Mouse (Mus musculus) bone marrow, adult 2 months (tissue): Measurements from ENCODE around the gene Wdr73.
A peak's percentile ranks its signal among the peaks of the same experiment; 100 is the strongest.

ENCODE experiments used
- CTCF ChIP-seq: fragments of 200-500 bp; IDR thresholded peaks from 2 replicates; pipeline ENCODE4 v1.5.1; 2011; ENCODE audit warnings: low read length, control low read depth; ENCODE audit not compliant: control insufficient read depth, insufficient read depth
- POLR2A ChIP-seq: fragments of 200-500 bp; IDR thresholded peaks from 2 replicates; pipeline ENCODE4 v1.6.1; 2011; ENCODE audit warnings: low read depth, mild to moderate bottlenecking, control low read depth, low read length, borderline replicate concordance; ENCODE audit not compliant: control insufficient read depth

DNA sequence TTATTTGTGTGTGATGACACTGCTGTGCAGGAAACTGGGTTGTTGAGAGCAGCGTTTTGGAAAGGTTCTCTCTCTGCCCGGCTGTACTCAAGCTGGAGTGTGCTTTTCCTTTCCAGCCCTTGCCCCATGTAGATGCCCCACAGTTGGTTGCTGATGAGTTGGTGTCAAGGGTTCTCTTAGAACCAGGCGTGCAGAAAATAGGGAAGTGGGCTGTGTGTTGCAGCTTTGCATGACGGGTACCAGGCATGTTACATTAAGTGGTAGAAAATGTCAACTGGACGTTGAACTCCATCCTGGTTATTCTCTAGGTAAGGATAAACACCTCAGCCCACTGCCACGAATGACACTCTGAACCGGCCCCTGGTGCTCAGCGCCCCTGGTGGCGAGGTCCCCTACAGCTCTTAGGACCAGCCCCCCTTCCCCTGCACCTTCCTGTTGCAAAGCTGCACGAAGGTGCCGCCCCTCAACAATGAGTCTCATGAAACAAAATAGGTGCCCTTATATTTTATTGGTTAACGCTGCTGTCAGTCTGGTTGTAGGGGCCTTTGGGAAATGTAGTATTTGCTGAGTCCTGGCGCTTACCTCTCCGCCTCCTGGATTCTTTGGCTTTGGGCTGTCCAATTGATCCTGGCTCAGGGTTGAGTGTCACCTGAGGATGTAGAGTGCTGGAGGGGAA, 18.1 kb downstream of the Wdr73 start:
- TF ChIP-seq CTCF (peak; percentile 55; the same call in 1 of the 2 replicates), POLR2A (0 out of 2 replicates have a peak, but pooled peaks have one; percentile 27)
